Mouse (Mus musculus) kidney, adult 18-20 months (tissue): Measurements from ENCODE around the gene Ttc30a2.
A peak's percentile ranks its signal among the peaks of the same experiment; 100 is the strongest.

Source experiments
- DNase-seq: peaks from one replicate; pipeline ENCODE4 v3.0.0; 2021

Gene Ttc30a2

GRCm38 (mm10) chr2:75977752-75978368 is at the start of gene Ttc30a2:
Gene Ttc30a2, minus strand, starts transcription at chr2:75978170.
- peak; percentile 38 for DNase-seq

DNA sequence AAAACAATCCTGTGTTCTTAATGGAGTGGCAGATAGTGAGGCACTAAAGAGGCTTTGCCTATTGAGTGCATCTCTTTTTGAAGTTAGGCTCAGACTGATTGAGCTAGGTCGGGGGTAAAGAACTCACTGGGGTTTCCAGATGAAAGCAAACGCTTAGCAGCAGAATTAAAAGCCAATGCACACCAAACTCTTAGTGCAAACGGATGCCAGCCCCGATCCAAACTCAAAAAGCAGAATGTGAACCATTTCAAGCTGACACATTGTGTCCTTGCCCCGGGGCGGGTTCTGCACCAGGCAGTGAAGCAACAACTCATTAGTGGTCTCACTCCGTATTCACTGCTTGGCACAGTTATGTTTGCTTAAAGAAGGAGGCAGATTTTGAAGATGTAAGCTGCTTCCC is 38.9 kb upstream of the Ttc30a2 start:
- no peak for DNase-seq

- DNase-seq: peak; percentile 33
Observed at GRCm38 (mm10) chr2:76016136-76016535, 38.2 kb upstream of the Ttc30a2 start.

- no peak for DNase-seq
Observed at GRCm38 (mm10) chr2:76015460-76015859, 37.5 kb upstream of the Ttc30a2 start.

GRCm38 (mm10) chr2:76014659-76015058 is 36.7 kb upstream of the Ttc30a2 start:
- no peak for DNase-seq

GRCm38 (mm10) chr2:76006194-76006593 is 28.2 kb upstream of the Ttc30a2 start:
- DNase-seq: no peak

DNA sequence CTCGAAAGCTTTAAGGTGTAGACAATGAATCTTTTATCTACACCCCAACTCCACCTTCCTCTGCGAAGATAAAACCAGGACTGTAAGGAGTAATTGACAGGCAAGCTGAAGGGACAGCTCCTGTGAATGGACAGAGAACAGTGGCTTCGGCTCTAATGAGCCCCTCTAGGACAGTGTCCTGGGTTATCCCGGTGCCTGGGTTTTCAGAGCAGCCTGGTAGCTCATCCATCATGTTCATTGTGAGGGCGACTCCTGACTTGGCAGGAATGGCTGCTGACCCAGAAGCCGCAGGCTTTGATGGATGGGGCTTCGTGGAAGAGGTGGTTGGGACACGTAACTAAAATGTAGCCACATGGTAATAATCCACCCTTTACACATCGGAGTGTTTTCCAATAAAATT is 24.9 kb upstream of the Ttc30a2 start:
- no peak for DNase-seq

DNA sequence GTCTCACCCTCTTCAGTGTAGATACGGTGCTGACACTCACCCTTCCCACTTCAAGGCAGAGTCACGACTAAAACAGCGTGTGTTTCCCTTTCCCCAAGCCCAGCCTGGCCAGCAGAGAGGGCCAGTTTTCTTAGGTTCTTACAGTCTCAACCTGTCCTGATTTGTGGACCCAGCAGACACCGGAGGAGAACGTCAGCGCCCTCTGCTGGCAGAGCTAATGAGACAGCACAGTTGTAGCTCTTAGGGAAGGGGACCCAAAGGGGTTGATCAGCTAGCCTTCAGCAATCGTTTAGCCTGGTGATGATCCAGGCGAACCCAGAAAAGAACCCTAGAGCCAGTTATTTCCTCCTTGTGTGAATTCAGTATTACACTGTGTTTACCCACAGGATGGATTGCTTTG is 23.4 kb upstream of the Ttc30a2 start:
- peak; percentile 80 for DNase-seq

GRCm38 (mm10) chr2:75999636-76000035 is 21.7 kb upstream of the Ttc30a2 start:
- DNase-seq: peak; percentile 39

DNA sequence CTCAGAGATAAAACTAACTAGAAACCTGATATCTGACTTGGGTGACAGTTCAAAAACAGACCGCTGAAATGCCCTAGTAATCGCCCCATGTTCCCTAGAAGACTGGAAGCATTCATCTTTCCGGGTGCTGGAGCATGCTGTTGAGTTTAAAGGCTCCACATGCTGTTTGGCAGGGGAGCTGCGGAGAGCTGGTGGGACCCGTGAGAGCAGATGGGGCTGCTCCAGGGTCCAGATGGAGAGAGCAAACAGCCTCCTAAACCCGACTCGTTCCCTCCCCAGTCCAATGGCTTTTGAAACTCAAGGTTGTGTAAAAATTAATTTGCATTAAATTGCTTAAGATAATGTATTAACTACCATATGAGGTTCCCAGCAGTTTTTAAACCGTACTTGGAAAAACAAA is 20.7 kb upstream of the Ttc30a2 start:
- DNase-seq: no peak

DNA sequence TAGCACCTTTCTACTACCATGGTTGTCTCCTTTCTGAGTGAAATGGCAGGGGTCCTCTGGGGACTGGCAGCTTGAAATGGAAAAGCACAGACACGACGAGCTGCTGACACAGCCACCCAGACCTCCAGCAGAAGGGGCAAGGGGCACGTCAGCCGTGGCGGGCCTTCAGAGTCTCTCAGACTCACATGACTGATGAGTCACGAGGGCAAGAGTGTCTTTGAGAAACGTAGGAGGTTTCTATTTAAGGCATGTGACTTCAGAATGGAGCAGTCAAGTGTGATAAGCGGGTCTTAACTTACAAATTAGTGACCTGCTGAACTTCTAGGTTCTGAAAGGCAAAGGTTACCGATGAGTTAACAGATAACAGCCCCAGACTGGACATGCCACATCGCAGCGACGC is 19.8 kb upstream of the Ttc30a2 start:
- DNase-seq: peak; percentile 53

- DNase-seq: no peak
Observed at GRCm38 (mm10) chr2:75994841-75995240, 16.9 kb upstream of the Ttc30a2 start.

- DNase-seq: no peak
Observed at GRCm38 (mm10) chr2:75991581-75992205, 13.7 kb upstream of the Ttc30a2 start.

- peak; percentile 71 for DNase-seq
Observed at GRCm38 (mm10) chr2:75990885-75991539, 13.0 kb upstream of the Ttc30a2 start.

GRCm38 (mm10) chr2:75989694-75990093 is 11.7 kb upstream of the Ttc30a2 start:
- no peak for DNase-seq

DNA sequence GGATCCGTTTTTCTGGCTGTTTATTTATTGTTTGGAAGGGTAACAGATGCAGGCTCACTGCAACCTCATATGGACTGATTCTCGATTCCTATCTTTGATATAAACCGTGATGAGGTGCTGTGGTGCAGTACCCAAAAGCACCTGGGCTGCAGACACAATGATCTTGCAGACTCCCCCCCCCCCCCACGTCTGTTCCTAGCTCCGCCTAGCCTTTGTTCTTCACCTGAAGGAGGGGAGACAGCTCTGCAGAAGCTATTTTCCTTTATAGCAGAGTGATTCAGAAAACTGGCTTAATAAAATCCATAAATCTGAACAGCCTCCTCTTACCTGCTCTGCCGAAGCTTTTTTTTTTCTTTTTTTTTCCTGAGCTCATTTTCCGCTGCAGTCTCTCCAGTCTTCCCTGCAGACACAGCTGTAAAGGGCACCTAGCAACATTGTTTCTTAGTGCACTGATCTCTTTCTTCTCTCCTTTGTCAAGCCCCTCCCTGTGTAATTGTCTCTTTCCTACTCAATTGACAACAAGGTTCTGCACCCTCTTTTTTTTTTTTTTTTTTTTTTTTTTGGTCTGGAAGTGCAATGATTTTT is 10.9 kb upstream of the Ttc30a2 start:
- DNase-seq: no peak

DNA sequence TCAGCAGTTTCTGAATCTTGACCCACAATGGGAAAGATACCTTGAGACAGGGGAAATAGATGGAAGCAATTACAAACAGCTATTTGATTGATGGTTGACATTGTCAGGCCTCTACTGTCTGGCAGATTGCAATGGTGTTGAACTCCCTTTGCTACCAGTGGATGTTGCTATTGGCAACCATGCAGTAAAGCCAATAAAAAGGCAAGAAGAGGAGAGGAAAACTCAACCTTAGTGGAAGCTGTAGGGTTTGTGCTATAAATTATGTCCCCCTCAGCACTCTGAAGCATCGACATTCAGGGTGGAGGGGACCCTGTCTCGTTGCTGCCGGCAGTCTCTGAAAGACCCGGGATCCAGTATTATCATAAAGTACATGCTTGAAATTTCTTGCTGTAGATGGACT is 10.4 kb upstream of the Ttc30a2 start:
- no peak for DNase-seq

DNA sequence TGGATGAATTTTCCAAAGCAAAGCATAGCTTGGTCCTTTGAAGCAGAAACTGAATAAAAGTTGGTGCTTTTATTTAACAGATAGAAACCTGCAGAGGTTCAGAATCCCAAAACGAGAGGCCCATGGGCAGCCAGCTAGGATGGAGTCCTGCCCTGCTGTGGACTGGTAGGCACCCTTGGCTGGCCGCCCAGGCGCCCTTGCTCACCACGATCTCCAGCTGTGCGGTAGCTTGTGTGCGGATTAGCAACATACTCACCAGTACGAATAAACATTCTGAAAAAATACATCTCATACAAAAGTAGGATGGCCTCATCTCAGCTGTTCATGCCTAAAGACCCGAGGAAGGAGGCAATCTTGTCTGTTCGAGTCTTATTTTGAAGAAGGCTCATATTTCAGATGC is 9.8 kb upstream of the Ttc30a2 start:
- DNase-seq: no peak

- DNase-seq: peak; percentile 62
Observed at GRCm38 (mm10) chr2:75985124-75985523, 7.2 kb upstream of the Ttc30a2 start.

- DNase-seq: no peak
Observed at GRCm38 (mm10) chr2:75983847-75984246, 5.9 kb upstream of the Ttc30a2 start.

- DNase-seq: no peak
Observed at GRCm38 (mm10) chr2:75983091-75983490, 5.1 kb upstream of the Ttc30a2 start.

GRCm38 (mm10) chr2:75982626-75983025 is 4.7 kb upstream of the Ttc30a2 start:
- no peak for DNase-seq

- peak; percentile 81 for DNase-seq
Observed at GRCm38 (mm10) chr2:75981440-75982081, 3.6 kb upstream of the Ttc30a2 start, which contains the start of gene Ttc30a1. Gene Ttc30a1, minus strand, starts transcription at chr2:75981967.
